Mouse (Mus musculus) limb, embryonic 14.5 days (tissue): Measurements from ENCODE around the gene Cdc45. TPM values are rescaled to one million over a fixed set of nuclear protein-coding genes. Genes with fewer than 3 reads are reported as not detected.

Source experiments
- ATAC-seq: fragments of 200-750 bp; cut with Nextera tagmentation; 2 replicates; pipeline ENCODE4 v1.8.0; 2017; ENCODE audit warnings: low read depth, moderate number of reproducible peaks, moderate TSS enrichment; ENCODE audit not compliant: low FRiP score
- DNase-seq: peaks from one replicate; pipeline ENCODE4 v3.0.0-alpha.2; 2015; ENCODE audit warnings: low spot score
- H3K27ac ChIP-seq: fragments of 300-500 bp; sonication (generic); replicated peaks from 2 replicates; pipeline ENCODE4 v1.5.1; 2014; ENCODE audit warnings: low read depth, mild to moderate bottlenecking, low read length, moderate library complexity, mixed read lengths
- H3K27me3 ChIP-seq: fragments of 300-500 bp; sonication (generic); 2 replicates; pipeline ENCODE4 v1.6.1; 2014; ENCODE audit warnings: low read length, mixed read lengths; ENCODE audit not compliant: control insufficient read depth, insufficient read depth
- H3K36me3 ChIP-seq: fragments of 300-500 bp; sonication (generic); 2 replicates; pipeline ENCODE4 v1.6.1; 2014; ENCODE audit warnings: mild to moderate bottlenecking, low read length, moderate library complexity, mixed read lengths; ENCODE audit not compliant: control insufficient read depth, insufficient read depth
- H3K4me1 ChIP-seq: fragments of 300-500 bp; sonication (generic); 2 replicates; pipeline ENCODE4 v1.6.1; 2014; ENCODE audit warnings: antibody characterized with exemption, low read length, mixed read lengths; ENCODE audit not compliant: control insufficient read depth, insufficient read depth
- H3K4me2 ChIP-seq: fragments of 300-500 bp; sonication (generic); replicated peaks from 2 replicates; pipeline ENCODE4 v1.6.1; 2014; ENCODE audit warnings: low read depth, mild to moderate bottlenecking, low read length, moderate library complexity; ENCODE audit not compliant: severe bottlenecking
- H3K4me3 ChIP-seq: fragments of 300-500 bp; sonication (generic); replicated peaks from 2 replicates; pipeline ENCODE4 v1.5.1; 2014; ENCODE audit warnings: low read length
- H3K9ac ChIP-seq: fragments of 300-500 bp; sonication (generic); 2 replicates; pipeline ENCODE4 v1.6.1; 2014; ENCODE audit warnings: mild to moderate bottlenecking, low read depth, low read length, moderate library complexity; ENCODE audit not compliant: severe bottlenecking
- H3K9me3 ChIP-seq: fragments of 300-500 bp; sonication (generic); 2 replicates; pipeline ENCODE4 v1.6.1; 2016; ENCODE audit warnings: low read length; ENCODE audit not compliant: control insufficient read depth
- POLR2A ChIP-seq: fragments of 200-500 bp; IDR thresholded peaks from 2 replicates; pipeline ENCODE4 v1.8.0; 2012; ENCODE audit warnings: inconsistent platforms, mild to moderate bottlenecking, moderate library complexity, borderline replicate concordance; ENCODE audit not compliant: insufficient read depth, insufficient read length; ENCODE audit errors: extremely low read depth
- WGBS: fragments of 180-500 bp; shearing (Covaris S2); extraction: QIAGEN DNeasy Blood & Tissue Kit; methylation state at CpG from one replicate; pipeline ENCODE4 v1.1.7; 2014; 5-methylcytosine and 5-hydroxymethylcytosine counted together
- polyA plus RNA-seq, 2 experiments: library from polyadenylated mRNA; depleted of rRNA in 1 of 2; stranded (reverse) in 1 of 2; unstranded in 1 of 2; fragments of >200 nt; fragmentation: Nextera tagmentation in 1 of 2; extraction: Ambion mirVana in 1 of 2; gene quantifications; 2 replicates each; pipeline versions ENCODE4 v1.2.1 to v1.2.3; 2012 to 2014

Cdc45 gene
- polyA plus RNA-seq, 2 experiments, result 39.8 to 52.5 TPM

DNA sequence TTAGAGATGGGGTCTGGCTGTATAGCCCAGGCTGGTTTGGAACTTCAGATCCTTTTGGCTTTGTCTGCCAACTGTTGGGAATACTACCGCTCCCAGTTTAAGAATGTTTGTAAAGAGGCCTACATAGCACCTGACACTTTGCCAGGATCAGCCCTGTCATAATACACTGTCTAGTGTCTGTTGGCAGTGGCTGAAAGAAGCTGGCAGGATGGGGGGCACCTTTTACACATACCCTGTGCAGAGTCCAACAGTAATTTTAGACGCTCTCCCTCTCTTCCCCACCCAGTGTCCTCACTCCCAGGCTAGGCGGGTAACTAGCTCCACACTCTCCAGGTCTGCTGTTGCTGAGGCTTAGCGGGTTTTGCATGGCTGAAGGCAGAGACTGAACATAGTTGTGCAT, 26.6 kb upstream of the Cdc45 start:
- ATAC-seq (no peak), DNase-seq (no peak)
- Histone ChIP-seq H3K9me3 (no peaks in the 10 kb centered on the region), H3K36me3 (peaks cover 16% of the 10 kb centered on the region; the same call in 1 of the 2 replicates), H3K27ac (no peak overlapping the region), H3K4me2 (no peak overlapping the region), H3K4me3 (no peak overlapping the region), H3K27me3 (no peaks in the 10 kb centered on the region), H3K9ac (no peak overlapping the region), H3K4me1 (0 out of 2 replicates have a peak, but pooled peaks cover 2% of the 10 kb centered on the region)
- TF ChIP-seq POLR2A, result no peak
- 91% methylated on average over 4 of the region's 4 CpGs for WGBS

DNA sequence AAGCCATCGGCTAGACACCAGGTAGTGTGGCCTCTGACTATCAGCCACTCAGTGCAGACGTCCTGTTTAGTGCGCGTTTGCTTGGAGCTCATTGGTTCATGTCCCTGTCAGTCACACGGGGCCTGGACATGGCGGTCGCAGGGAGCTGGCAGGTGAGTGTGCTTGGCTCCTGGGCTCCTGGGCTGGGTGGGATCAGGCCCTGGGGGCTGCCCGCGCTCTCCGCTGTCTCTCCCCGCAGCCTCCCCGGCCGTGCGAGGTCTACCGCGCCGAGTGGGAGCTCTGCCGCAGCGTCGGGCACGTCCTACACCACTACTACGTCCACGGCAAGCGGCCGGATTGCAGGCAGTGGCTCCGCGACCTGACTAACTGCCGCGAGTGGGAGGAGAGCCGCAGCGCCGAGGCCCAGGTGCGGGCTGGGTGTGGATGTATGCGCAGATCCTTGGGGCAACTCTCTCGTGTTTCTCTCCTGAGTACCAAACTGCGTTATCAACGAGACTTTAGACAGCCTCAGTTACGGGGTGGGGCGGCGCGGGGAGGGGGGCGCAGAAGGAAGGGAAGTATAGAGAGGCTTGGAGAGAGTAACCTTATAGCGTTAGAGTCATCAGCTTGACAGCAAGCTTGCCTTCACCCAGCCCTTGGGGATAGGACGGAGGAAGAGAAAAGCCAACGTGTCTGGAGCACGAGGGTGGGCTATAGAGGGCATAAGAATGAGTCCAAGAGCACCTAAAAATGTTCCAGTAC, 24.9 kb upstream of the Cdc45 start, which contains the start of the genes 2510002D24Rik and Gm28539:
Gene 2510002D24Rik, plus strand, starts transcription at position 111 of the 741 bp plus-strand sequence.
Gene Gm28539, plus strand, starts transcription at position 117 of the 741 bp plus-strand sequence.
- ATAC-seq (peak; percentile 96), DNase-seq (peak; percentile 92)
- Histone ChIP-seq H3K4me3 (peak within 1 kb of the TSS; percentile 74), H3K4me1 (0 out of 2 replicates have a peak, but pooled peaks cover 2% of the 10 kb centered on the region), H3K27ac (peak within 1 kb of the TSS; percentile 53), H3K36me3 (peaks cover 25% of the 10 kb centered on the region), H3K9ac (peak within 1 kb of the TSS; percentile 80), H3K4me2 (peak within 1 kb of the TSS; percentile 54), H3K27me3 (no peaks in the 10 kb centered on the region), H3K9me3 (no peaks in the 10 kb centered on the region)
- peak; percentile 78; the same call in 1 of the 2 replicates for TF ChIP-seq POLR2A
- under 1% methylated on average over 46 of the region's 46 CpGs for WGBS

DNA sequence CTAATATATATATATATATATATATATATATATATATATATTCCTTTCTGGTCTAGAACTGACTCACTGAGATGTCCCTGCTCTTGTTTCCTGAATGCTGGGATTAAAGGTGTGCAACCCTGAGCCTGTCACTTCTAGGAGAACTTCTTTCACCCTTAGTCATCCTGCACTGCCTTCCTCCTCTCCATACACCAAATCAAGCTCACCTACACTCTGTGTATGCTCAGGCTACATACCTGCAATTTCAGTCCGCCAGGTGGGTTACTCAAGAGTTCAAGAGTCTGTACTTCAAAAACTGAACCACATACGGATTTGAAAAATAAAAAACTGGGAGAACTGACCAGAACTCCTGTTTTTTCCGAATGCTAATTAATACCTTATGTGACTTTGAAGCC, 24.3 kb upstream of the Cdc45 start:
- no peaks in the 10 kb centered on the region for H3K9me3 ChIP-seq
- H3K27me3 ChIP-seq, result no peaks in the 10 kb centered on the region
- ATAC-seq (peak; percentile 21), DNase-seq (no peak)
- peak overlapping the region; percentile 80 for H3K9ac ChIP-seq
- TF ChIP-seq POLR2A, result no peak
- H3K4me1 ChIP-seq, result 0 out of 2 replicates have a peak, but pooled peaks cover 2% of the 10 kb centered on the region
- H3K27ac ChIP-seq, result no peak overlapping the region
- H3K4me2 ChIP-seq, result peak overlapping the region; percentile 54
- H3K4me3 ChIP-seq, result peak overlapping the region; percentile 74
- H3K36me3 ChIP-seq, result peaks cover 31% of the 10 kb centered on the region
- 28% methylated on average over 3 of the region's 3 CpGs for WGBS

DNA sequence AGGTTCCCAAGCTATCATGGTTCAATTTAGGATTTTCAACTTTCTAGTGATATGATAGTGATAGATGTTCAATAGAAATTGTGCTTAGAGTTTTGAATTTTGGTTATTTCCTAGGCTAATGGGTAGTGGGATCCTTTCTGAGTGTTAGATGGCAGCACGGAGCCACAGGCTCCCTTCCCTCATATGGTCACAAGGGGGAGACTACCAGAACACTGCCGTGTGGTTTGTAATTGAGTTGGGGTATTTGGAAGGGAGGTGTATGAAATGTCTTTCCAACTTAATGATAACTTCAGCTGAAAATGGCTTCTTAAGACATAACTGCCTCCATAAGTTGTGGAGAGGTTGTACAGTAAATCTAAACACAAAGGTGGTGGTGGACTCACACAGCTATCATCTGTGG, 21.7 kb upstream of the Cdc45 start:
- Histone ChIP-seq H3K27me3 (no peaks in the 10 kb centered on the region), H3K4me3 (no peak overlapping the region), H3K9me3 (no peaks in the 10 kb centered on the region), H3K9ac (no peak overlapping the region), H3K36me3 (peaks cover 55% of the 10 kb centered on the region), H3K4me1 (0 out of 2 replicates have a peak, but pooled peaks cover 2% of the 10 kb centered on the region), H3K27ac (no peak overlapping the region), H3K4me2 (no peak overlapping the region)
- ATAC-seq (no peak), DNase-seq (no peak)
- no peak for TF ChIP-seq POLR2A
- 84% methylated on average over 2 of the region's 2 CpGs for WGBS

DNA sequence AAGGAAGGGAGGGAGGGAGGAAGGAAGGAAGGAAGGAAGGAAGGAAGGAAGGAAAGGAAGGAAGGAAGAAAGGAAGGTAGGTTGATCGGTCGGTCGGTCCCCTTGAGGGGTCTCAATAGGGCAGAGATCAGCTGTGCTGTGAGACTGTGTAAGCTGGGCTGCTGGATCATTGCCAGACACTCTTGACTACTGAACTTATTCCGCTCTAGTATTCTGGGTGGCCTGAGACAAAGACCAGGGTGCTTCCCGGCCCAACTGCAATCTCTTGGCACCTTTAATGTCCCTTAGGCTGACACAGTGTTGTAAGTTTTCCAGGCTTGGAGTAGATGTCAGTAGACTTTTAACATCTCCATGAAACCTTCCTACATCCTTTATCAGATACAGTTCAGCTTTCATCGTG, 17.3 kb upstream of the Cdc45 start:
- H3K36me3 ChIP-seq, result peaks cover 89% of the 10 kb centered on the region
- TF ChIP-seq POLR2A, result no peak

More for the DNA sequence above, 17.3 kb upstream of the Cdc45 start:
- Histone ChIP-seq H3K27me3 (no peaks in the 10 kb centered on the region), H3K9ac (no peak overlapping the region), H3K9me3 (no peaks in the 10 kb centered on the region), H3K4me1 (no peaks in the 10 kb centered on the region), H3K4me3 (no peak overlapping the region), H3K4me2 (no peak overlapping the region), H3K27ac (no peak overlapping the region)
- ATAC-seq (no peak), DNase-seq (no peak)
- WGBS, result 95% methylated on average over 6 of the region's 6 CpGs
